ENCODE assay signal across 26 mouse cellular contexts in genomic region chr13:74140793-74141192, GRCm38 (mm10). TPM values are rescaled to one million over a fixed set of nuclear protein-coding genes. Genes with fewer than 3 reads are reported as not detected.
DNase-seq lines count a peak whose midpoint lies in the region; ATAC-seq and TF ChIP-seq lines count a peak whose summit lies in the region.
"Had no signal": no experiment of that assay in that cellular context is flagged by ENCODE, and none has a peak within 500 bp of the region (broad histone marks: within the 10 kb centered on the region; RNA-seq: fewer than 3 reads in every experiment).

No protein-coding gene starts in this region.

- H3K4me3 ChIP-seq in intestine, postnatal 0 days (ENCODE audit: low read depth, low read length): no peak overlapping the region
- H3K4me3 ChIP-seq in intestine, embryonic 15.5 days (replicated peaks): no peak overlapping the region
- H3K4me3 ChIP-seq in kidney, adult 2 months (ENCODE audit: insufficient read depth, low read depth, low read length): no peak overlapping the region
- H3K4me3 ChIP-seq in kidney, embryonic 15.5 days (replicated peaks): no peak overlapping the region
- no peak overlapping the region for H3K4me3 ChIP-seq in small intestine, adult 2 months (ENCODE audit: low read depth, low read length)
- no peak overlapping the region for H3K4me3 ChIP-seq in forebrain, embryonic 13.5 days
- H3K4me3 ChIP-seq: forebrain, embryonic 10.5 days; gastrocnemius, adult 2 months; hindbrain, embryonic 12.5 days had no signal

- H3K36me3 ChIP-seq in intestine, postnatal 0 days (ENCODE audit: control insufficient read depth, insufficient read depth): no peaks in the 10 kb centered on the region
- no peaks in the 10 kb centered on the region for H3K36me3 ChIP-seq in intestine, embryonic 15.5 days
- H3K36me3 ChIP-seq in kidney, adult 2 months (ENCODE audit: control insufficient read depth, insufficient read depth, low read length): no peaks in the 10 kb centered on the region
- H3K36me3 ChIP-seq in kidney, embryonic 15.5 days: no peaks in the 10 kb centered on the region
- peaks cover 7% of the 10 kb centered on the region for H3K36me3 ChIP-seq in small intestine, adult 2 months (ENCODE audit: control insufficient read depth, insufficient read depth, low read length)
- H3K36me3 ChIP-seq in forebrain, embryonic 13.5 days (ENCODE audit: poor library complexity, severe bottlenecking): no peaks in the 10 kb centered on the region
- H3K36me3 ChIP-seq: forebrain, embryonic 10.5 days; hindbrain, embryonic 12.5 days had no signal

- WGBS in intestine, postnatal 0 days: 81% methylated on average over 6 of the region's 6 CpGs
- 91% methylated on average over 6 of the region's 6 CpGs for WGBS in intestine, embryonic 15.5 days
- 62% methylated on average over 6 of the region's 6 CpGs for WGBS in kidney, adult 2 months
- 86% methylated on average over 6 of the region's 6 CpGs for WGBS in kidney, embryonic 15.5 days
- 80% methylated on average over 6 of the region's 6 CpGs for WGBS in small intestine, adult 2 months
- 93% methylated on average over 6 of the region's 6 CpGs for WGBS in forebrain, embryonic 13.5 days

- intact Hi-C loops in left cerebral cortex, postnatal 10 days (cut with DNase I): no loop called here

- no peaks in the 10 kb centered on the region for H3K9me3 ChIP-seq in intestine, postnatal 0 days (ENCODE audit: control insufficient read depth)
- H3K9me3 ChIP-seq in intestine, embryonic 15.5 days: no peaks in the 10 kb centered on the region
- H3K9me3 ChIP-seq in kidney, embryonic 15.5 days (replicated peaks): no peaks in the 10 kb centered on the region
- no peaks in the 10 kb centered on the region for H3K9me3 ChIP-seq in forebrain, embryonic 13.5 days (replicated peaks)
- H3K9me3 ChIP-seq: forebrain, embryonic 10.5 days; hindbrain, embryonic 12.5 days had no signal

- 0 out of 2 replicates have a peak, but pooled peaks cover 3% of the 10 kb centered on the region for H3K4me1 ChIP-seq in intestine, postnatal 0 days (replicated peaks; ENCODE audit: control insufficient read depth, insufficient read depth, low read length)
- no peaks in the 10 kb centered on the region for H3K4me1 ChIP-seq in intestine, embryonic 15.5 days (replicated peaks)
- H3K4me1 ChIP-seq in kidney, adult 2 months (ENCODE audit: control insufficient read depth, insufficient read depth, low read length): peaks cover 48% of the 10 kb centered on the region
- peaks cover 22% of the 10 kb centered on the region; the same call in 1 of the 2 replicates for H3K4me1 ChIP-seq in kidney, embryonic 15.5 days
- H3K4me1 ChIP-seq in small intestine, adult 2 months (ENCODE audit: control insufficient read depth, insufficient read depth, insufficient read length, low read length): peaks cover 25% of the 10 kb centered on the region
- H3K4me1 ChIP-seq in forebrain, embryonic 13.5 days: no peaks in the 10 kb centered on the region
- H3K4me1 ChIP-seq: forebrain, embryonic 10.5 days; hindbrain, embryonic 12.5 days had no signal

- peak overlapping the region; percentile 79 for H3K27ac ChIP-seq in intestine, postnatal 0 days (ENCODE audit: low read depth, low read length)
- H3K27ac ChIP-seq in intestine, embryonic 15.5 days: no peak overlapping the region
- H3K27ac ChIP-seq in kidney, adult 2 months (ENCODE audit: insufficient read depth, low read depth, low read length): peak overlapping the region; percentile 61
- H3K27ac ChIP-seq in kidney, embryonic 15.5 days: no peak overlapping the region
- H3K27ac ChIP-seq in small intestine, adult 2 months (ENCODE audit: insufficient read depth, low read depth, low read length): peak overlapping the region; percentile 45; the same call in 1 of the 2 replicates
- H3K27ac ChIP-seq in forebrain, embryonic 13.5 days: no peak overlapping the region
- H3K27ac ChIP-seq: forebrain, embryonic 10.5 days; gastrocnemius, adult 2 months; hindbrain, embryonic 12.5 days had no signal

- DNase-seq in kidney, adult 2 months: peak; percentile 84
- peak; percentile 49 for DNase-seq in kidney, postnatal 14 days
- no peak for DNase-seq in left cerebral cortex, postnatal 10 days (ENCODE audit: extremely low spot score in 1 of 2, low spot score in 2 of 2)
- DNase-seq: adrenal gland, adult 8-10 months; adrenal gland, postnatal 25 days; cerebellum, adult 11-12 months; cerebellum, adult 8-10 months; cerebellum, postnatal 14 days; forebrain, postnatal 0 days; gastrocnemius, adult 2 months; gastrocnemius, postnatal 14 days; heart, adult 11 months had no signal

- no peak for TF ChIP-seq POLR2A in kidney, adult 2 months (IDR thresholded peaks at IDR 0.05; ENCODE audit: low read depth, low read length)
- no peak for TF ChIP-seq POLR2A in small intestine, adult 2 months (IDR thresholded peaks at IDR 0.05; ENCODE audit: low read depth, low read length)

- H3K4me2 ChIP-seq in intestine, postnatal 0 days (replicated peaks; ENCODE audit: low read depth): no peak overlapping the region
- H3K4me2 ChIP-seq in intestine, embryonic 15.5 days (replicated peaks): no peak overlapping the region
- no peak overlapping the region for H3K4me2 ChIP-seq in kidney, embryonic 15.5 days
- no peak overlapping the region for H3K4me2 ChIP-seq in forebrain, embryonic 13.5 days
- H3K4me2 ChIP-seq: heart, embryonic 11.5 days; hindbrain, embryonic 12.5 days had no signal

- no peak for ATAC-seq in intestine, postnatal 0 days
- ATAC-seq in intestine, embryonic 15.5 days: no peak
- no peak for ATAC-seq in kidney, embryonic 15.5 days (replicated peaks; ENCODE audit: low FRiP score)
- no peak for ATAC-seq in forebrain, embryonic 13.5 days
- ATAC-seq: activated CD4-positive, CD25-positive, alpha-beta regulatory T cell, adult 4 months; forebrain, embryonic 14.5 days; forebrain, postnatal 0 days had no signal

- no peak overlapping the region for H3K9ac ChIP-seq in intestine, postnatal 0 days (ENCODE audit: low read depth, low read length)
- H3K9ac ChIP-seq in intestine, embryonic 15.5 days: no peak overlapping the region
- no peak overlapping the region for H3K9ac ChIP-seq in kidney, embryonic 15.5 days
- H3K9ac ChIP-seq in forebrain, embryonic 13.5 days: no peak overlapping the region
- H3K9ac ChIP-seq: forebrain, postnatal 0 days; hindbrain, embryonic 12.5 days had no signal

- TF ChIP-seq CTCF in intestine, postnatal 0 days (IDR thresholded peaks at IDR 0.05; ENCODE audit: low read depth): no peak
- TF ChIP-seq CTCF in kidney, adult 2 months (conservative IDR thresholded peaks at IDR 0.05; ENCODE audit: insufficient read depth, insufficient read length, low read depth, low read length): no peak
- no peak for TF ChIP-seq CTCF in small intestine, adult 2 months (IDR thresholded peaks at IDR 0.05; ENCODE audit: extremely low read depth, insufficient read length, insufficient replicate concordance, low read depth, low read length)

- H3K27me3 ChIP-seq in intestine, postnatal 0 days (replicated peaks; ENCODE audit: control insufficient read depth, insufficient read depth, low read length): no peaks in the 10 kb centered on the region
- no peaks in the 10 kb centered on the region for H3K27me3 ChIP-seq in intestine, embryonic 15.5 days (replicated peaks)
- H3K27me3 ChIP-seq in kidney, adult 2 months (replicated peaks; ENCODE audit: control insufficient read depth, insufficient read depth, low read length): no peaks in the 10 kb centered on the region
- no peaks in the 10 kb centered on the region for H3K27me3 ChIP-seq in kidney, embryonic 15.5 days
- no peaks in the 10 kb centered on the region for H3K27me3 ChIP-seq in small intestine, adult 2 months (ENCODE audit: control insufficient read depth, insufficient read depth, low read length)
- no peaks in the 10 kb centered on the region for H3K27me3 ChIP-seq in forebrain, embryonic 13.5 days
- H3K27me3 ChIP-seq: hindbrain, embryonic 12.5 days had no signal

RNA-seq across cellular contexts. Expression of gene Slc9a3, which starts 19.5 kb away (rescaled TPM):
- 21.9 and 25.3 TPM in 2 replicates for polyA plus RNA-seq in intestine, postnatal 0 days (2015; fragmentation: Nextera tagmentation; extraction: Ambion mirVana)
- 5.0 and 6.2 TPM in 2 replicates for polyA plus RNA-seq in intestine, embryonic 15.5 days (2015; fragmentation: Nextera tagmentation; extraction: Ambion mirVana)
- 76.3 and 90.9 TPM in 2 replicates for polyA plus RNA-seq in kidney, adult 2 months (2012; rRNA removed)
- 1.6 and 1.8 TPM in 2 replicates for polyA plus RNA-seq in kidney, embryonic 15.5 days (2015; fragmentation: Nextera tagmentation; extraction: Ambion mirVana)
- polyA plus RNA-seq in small intestine, adult 2 months (2012; rRNA removed): 93.4 and 151 TPM in 2 replicates
- 0.04 TPM in 1 of 2 replicates, not detected in the other for polyA plus RNA-seq in forebrain, embryonic 13.5 days (2015; fragmentation: Nextera tagmentation; extraction: Ambion mirVana)
- 1 to 10 TPM in 1 of 2 experiments, under 1 TPM in 1; 0.73 to 1.2 TPM for total RNA-seq in left cerebral cortex, postnatal 10 days (2021)
- total RNA-seq: ES-E14; hematopoietic stem cell, adult 5-6 weeks had no signal
- polyA plus RNA-seq: activated CD4-positive, CD25-positive, alpha-beta regulatory T cell, adult 4 months; embryonic facial prominence, embryonic 11.5 days; embryonic facial prominence, embryonic 14.5 days; forebrain, embryonic 10.5 days; forebrain, embryonic 14.5 days; heart, embryonic 11.5 days; hindbrain, embryonic 12.5 days had no signal

Comparison
In these comparisons a context has a peak if more than half of its experiments do, and no peak if none do; other contexts are left out.
1. H3K27ac ChIP-seq: peak in intestine, postnatal 0 days (single experiment), kidney, adult 2 months (single experiment) and small intestine, adult 2 months (single experiment); none in intestine, embryonic 15.5 days (single experiment), kidney, embryonic 15.5 days (single experiment) and forebrain, embryonic 13.5 days (single experiment).
2. DNase-seq: peak in kidney, adult 2 months (single experiment) and kidney, postnatal 14 days (single experiment); none in left cerebral cortex, postnatal 10 days (0 of 2).